Mouse (Mus musculus) NIH3T3 (cell line): ENCODE results near the gene Theg.

Experiments
- DNase-seq: peaks from one replicate; pipeline ENCODE4 v3.0.0-alpha.2; 2012; ENCODE audit warnings: low read depth

Theg gene

DNA sequence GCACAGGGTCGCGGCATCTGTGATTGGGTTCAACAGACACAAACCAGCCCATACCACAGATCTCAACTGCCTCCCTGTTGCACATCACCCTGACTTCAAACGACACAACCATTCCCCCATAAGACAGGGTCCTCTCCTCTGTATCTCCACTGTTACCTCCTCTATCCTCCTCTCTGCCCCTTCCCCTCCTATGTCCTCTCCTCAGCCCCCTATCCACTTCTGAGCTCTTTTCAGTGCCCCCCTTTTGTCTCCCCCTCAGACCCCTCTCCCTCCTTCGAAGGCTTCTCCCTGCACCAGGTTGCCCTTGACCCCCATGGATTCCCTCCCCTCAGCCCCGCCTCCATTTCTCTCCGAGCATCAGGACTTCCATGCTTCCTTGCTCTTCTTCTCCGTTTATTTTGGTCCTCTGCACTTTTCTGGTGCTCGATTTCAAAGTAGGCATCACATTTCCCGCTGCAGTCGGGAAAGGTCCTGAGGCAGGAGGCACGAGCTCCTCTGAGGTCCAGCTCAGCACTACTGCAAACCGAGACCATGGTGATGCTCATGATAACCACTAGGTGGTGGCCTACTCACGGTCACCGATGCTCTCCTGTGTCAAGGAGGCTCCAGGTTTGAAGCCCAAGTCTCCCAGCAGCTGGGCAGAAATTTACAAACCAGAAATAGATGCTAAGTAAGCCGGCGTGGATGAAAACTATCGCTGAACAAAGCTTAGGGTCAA, 7.9 kb upstream of the Theg start:
- peak; percentile 92 for DNase-seq

GRCm38 (mm10) chr10:79594111-79594510, 7.0 kb upstream of the Theg start:
- DNase-seq = no peak

GRCm38 (mm10) chr10:79590702-79591101, 3.6 kb upstream of the Theg start:
- no peak for DNase-seq

DNA sequence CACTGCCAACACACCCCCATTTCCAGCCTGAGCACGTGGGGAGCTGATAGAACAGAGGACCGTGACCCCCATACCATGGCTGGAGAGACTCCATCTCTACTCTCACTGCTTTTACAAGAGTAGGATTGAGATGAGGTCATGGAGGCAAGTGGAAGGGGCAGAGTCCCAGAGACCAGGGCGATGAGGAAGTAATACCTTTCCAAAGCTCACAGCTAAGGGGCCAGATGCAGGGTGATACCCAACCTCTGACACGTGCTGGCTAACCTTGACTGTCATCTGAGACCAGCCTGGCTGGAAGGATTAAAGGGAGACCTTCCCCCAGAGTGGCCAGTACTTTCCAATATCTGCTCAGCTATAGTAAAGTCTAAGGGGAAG, 608 bp upstream of the Theg start:
- DNase-seq = no peak

DNA sequence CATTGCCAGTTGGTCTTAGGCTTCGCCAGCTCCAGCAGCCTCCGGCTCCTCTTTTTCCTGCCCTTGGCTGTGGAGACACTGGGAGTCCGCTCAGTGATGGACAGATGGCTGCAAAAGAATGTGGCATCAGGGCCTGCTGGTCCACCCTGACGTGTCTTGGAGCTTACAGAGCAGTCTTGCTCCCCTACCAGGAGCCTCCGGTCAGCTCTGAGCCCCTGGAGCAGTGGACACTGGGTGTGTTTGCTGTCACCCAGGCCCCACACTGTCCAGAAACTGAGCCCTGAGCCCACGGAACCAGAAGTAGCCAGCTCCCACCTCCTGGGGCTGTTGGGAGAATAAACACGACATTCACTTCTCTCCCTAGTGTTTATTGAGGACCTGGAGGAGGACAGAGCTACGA, 888 bp downstream of the Theg start:
- no peak for DNase-seq

GRCm38 (mm10) chr10:79585723-79586122, 1.4 kb downstream of the Theg start:
- DNase-seq = no peak

DNA sequence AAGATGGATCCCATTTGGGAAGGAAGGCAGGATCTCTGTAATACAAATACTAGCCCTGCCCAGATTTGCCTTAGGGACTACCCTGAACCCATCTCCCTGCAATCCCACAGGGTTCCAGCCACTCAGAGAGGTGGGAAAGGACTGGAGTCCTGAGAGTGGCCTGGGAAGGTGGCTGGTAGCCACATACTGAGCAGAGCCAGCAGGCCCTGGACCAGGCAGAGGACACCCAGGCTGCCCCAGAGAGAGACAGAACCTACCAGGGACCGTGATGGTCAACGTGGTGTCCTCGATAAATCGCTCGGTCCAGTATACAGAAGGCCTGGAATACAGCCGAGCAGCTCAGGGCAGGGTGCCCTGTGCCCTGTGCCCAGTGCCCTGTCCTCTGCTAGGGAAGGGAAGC, 2.0 kb downstream of the Theg start:
- no peak for DNase-seq

- no peak for DNase-seq
These were observed 2.7 kb downstream of the Theg start for GRCm38 (mm10) chr10:79584426-79584825.

DNA sequence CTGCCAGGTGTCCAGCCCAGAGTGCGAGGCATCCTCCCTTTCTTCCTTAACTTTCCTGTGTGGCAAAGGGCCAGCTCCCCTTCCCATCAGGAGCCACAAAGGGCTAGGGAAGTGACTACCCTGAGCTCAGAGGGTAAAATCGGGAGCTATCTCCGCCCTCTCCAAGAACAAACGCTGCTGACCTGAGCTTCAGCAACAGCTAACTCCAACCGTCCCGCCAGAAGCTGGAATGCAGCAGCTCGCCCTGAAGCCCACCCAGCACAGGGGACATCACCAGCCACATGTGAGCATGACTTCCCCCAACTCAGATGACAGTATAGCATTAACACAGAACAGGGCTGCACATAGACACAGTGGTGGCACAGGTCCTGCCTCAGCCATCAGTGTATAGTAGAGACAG, 3.1 kb downstream of the Theg start:
- no peak for DNase-seq

- no peak for DNase-seq
These were observed 5.6 kb downstream of the Theg start for GRCm38 (mm10) chr10:79581501-79581900.

GRCm38 (mm10) chr10:79580811-79581210, 6.3 kb downstream of the Theg start:
- peak; percentile 67 for DNase-seq

GRCm38 (mm10) chr10:79580356-79580755, 6.8 kb downstream of the Theg start:
- no peak for DNase-seq

- no peak for DNase-seq
These were observed 7.3 kb downstream of the Theg start for GRCm38 (mm10) chr10:79579781-79580180.

- no peak for DNase-seq
These were observed 8.2 kb downstream of the Theg start for GRCm38 (mm10) chr10:79578891-79579290.

DNA sequence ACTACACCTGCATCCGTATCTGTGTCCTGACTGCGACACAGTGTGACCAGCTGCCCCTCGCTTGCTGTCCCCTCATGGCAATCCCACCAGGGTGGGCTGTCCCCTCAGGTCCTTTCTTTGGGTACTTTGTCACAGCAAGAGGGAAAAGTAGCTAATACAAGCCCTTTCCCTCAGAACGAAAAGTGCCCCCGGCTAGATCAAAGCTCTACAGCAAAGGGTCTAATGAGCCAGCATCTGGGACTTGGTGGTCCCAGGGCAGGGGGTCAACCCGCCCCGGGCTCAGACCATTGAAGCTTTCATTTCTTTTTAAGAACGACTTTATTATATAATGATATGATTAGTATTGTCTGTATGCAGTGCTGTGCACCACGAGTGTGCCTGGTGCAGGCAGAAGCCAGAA, 8.9 kb downstream of the Theg start:
- no peak for DNase-seq

- DNase-seq = no peak
These were observed 9.8 kb downstream of the Theg start for GRCm38 (mm10) chr10:79577376-79577775.

DNA sequence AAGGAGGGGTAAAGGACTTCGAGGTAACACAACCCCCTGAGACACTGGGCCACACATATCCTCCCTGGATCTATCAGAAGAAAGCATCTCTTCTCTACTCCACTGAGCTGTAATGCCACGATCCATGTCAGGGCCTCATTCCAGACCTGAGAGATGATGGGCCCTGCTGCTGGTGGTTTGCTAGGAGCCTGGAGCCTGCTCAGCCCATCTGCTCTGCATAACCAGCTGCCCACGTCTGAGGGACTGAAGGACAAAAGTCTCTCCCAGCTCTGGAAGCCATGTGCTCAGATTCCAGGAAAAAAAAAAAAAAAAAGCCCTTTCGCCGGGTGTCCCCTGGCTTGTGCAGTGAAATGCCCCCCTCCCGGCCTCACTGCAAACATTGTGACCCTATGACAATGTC, 11.4 kb downstream of the Theg start:
- no peak for DNase-seq

- no peak for DNase-seq
These were observed 12.3 kb downstream of the Theg start for GRCm38 (mm10) chr10:79574796-79575195.

DNA sequence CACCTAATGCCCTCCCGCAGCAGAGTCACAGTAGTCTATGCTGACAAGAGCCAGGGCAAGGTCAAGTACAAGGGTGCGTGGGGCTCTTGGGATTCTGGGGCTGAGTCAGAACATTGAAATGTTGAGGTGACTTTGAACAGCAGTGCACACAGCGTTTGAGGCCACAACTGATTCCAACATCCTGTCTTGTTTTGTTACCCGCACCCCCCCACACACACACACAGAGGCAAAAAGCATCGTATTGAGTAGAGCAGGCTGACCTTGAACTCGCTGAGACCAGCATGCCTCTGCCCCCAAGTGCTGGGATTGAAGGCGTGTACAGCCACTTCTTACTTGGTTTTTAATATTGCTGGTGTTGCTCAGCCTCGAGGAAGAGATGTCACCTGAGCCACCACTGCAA, 12.8 kb downstream of the Theg start:
- DNase-seq = no peak

DNA sequence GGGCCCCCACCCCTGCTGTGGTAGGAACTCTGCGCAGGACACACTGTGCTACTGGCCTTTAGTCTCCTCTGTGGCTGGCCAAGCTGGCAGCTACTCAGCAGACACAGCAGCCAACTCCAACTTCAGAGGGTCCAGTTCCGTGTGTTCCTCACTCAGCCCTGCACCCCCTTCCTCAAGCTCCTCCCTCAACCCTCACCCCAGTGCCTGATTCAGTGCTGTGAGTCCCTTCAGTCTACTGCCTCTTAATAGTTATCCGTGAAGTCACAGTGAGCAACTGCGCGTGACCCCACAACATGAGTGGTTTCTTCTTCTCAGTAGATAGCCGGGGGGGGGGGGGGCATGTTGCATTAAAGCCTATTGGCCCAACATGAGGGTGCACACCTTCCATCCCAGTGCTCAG, 13.5 kb downstream of the Theg start:
- DNase-seq = no peak

DNA sequence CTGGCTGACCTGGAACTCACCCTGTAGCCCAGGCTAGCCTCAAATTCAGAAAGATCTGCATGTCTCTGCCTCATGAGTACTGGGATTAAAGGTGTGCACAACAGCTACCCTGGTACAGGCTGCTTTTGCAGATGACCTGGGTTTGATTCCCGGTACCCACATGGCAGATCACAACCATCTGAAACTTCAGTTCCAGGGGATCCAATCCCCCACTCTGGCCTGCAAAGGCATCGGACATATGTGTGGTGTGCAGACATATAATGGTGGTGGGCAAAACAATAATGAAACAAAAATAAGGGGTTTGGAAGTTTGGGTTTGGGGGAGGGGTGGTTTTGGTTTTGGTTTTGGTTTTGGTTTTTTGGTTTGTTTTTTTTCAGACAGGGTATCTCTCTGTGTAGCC, 15.8 kb downstream of the Theg start:
- no peak for DNase-seq

DNA sequence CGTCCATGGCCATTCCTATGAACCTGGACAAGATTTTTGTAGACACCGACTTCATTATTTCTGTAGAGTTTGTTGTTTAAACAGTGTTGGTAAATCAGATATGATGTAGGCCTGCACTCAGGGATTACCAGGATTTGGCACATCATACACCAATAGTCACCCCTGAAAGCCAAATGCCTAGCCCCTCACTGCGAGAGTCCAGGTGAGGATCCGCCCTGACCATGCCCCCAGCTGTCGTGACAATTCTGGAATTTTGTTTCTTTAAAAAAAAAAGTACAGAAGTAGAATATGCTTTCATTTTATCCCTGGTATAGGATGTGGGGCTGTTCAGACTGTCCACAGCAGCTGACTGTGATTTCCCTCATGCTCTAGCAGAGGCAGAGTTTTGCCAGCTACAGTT, 17.2 kb downstream of the Theg start:
- no peak for DNase-seq

DNA sequence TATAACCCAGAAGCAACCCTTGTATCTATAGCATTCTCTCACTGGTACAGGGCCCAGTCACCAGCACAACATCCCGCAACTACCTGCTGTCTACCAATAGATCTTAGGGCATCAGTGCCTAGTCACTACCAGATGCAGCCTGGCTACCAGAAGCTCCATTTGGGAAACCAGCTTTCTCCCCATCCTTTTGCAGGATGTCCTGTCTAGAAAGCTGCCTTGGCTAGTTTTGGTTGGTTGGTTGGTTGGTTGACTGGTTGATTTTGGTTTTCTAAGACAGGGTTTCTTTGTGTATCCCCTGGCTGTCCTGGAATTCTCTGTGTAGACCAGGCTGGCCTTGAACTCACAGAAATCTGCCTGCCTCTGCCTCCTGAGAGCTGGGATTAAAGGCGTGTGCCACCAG, 27.4 kb downstream of the Theg start:
- DNase-seq = no peak

GRCm38 (mm10) chr10:79557496-79557895, 29.6 kb downstream of the Theg start:
- DNase-seq = no peak

DNA sequence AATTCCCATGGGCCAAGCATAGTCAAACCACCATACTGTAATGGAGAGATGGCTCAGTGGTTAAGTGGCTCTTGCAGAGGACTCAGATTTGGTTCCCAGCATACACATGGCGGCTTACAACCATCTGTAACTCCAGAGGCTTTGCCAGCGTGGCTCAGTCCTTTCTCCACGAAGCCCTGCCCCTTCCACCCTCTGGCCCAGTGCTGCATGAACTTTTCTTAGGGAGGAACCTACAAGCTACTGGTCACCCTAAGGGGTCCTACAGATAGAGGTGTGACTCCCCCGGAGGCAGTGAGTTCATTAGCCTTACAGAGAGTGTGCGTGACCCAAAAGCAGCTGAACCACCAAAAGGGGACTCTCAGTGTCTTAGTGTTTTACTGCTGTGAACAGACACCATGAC, 30.2 kb downstream of the Theg start:
- DNase-seq = no peak
